ENCODE assay signal across 26 mouse cellular contexts in genomic region chr6:28672388-28672787, GRCm38 (mm10).
"Had no signal": no experiment of that assay in that cellular context is flagged by ENCODE, and none has a peak within 500 bp of the region (broad histone marks: within the 10 kb centered on the region; RNA-seq: fewer than 3 reads in every experiment).

No protein-coding gene starts in this region.

- H3K4me3 ChIP-seq: gastrocnemius, adult 2 months; heart, embryonic 10.5 days; heart, embryonic 12.5 days; hindbrain, embryonic 10.5 days; hindbrain, embryonic 12.5 days; intestine, embryonic 15.5 days; layer of hippocampus, adult 2 months; limb, embryonic 13.5 days; limb, embryonic 15.5 days had no signal

- DNase-seq: gastrocnemius, adult 2 months; gastrocnemius, postnatal 10 days; gastrocnemius, postnatal 25 days; heart, adult 18-20 months; heart, postnatal 10 days; heart, postnatal 4 days; kidney, adult 18-20 months; kidney, adult 8-10 months; kidney, postnatal 10 days; kidney, postnatal 25 days; kidney, postnatal 4 days; layer of hippocampus, adult 9-11 months; layer of hippocampus, postnatal 36 days; left cerebral cortex, postnatal 4 days had no signal

- H3K4me2 ChIP-seq: heart, embryonic 12.5 days; hindbrain, embryonic 12.5 days; hindbrain, embryonic 14.5 days; intestine, embryonic 15.5 days; limb, embryonic 13.5 days; limb, embryonic 15.5 days had no signal

- H3K36me3 ChIP-seq: hindbrain, embryonic 12.5 days; intestine, embryonic 15.5 days had no signal

- H3K27me3 ChIP-seq: heart, embryonic 12.5 days; hindbrain, embryonic 12.5 days; intestine, embryonic 15.5 days; limb, embryonic 13.5 days; limb, embryonic 15.5 days had no signal

- H3K27ac ChIP-seq: gastrocnemius, adult 2 months; heart, embryonic 10.5 days; hindbrain, embryonic 10.5 days; hindbrain, embryonic 12.5 days; hindbrain, embryonic 14.5 days; intestine, embryonic 15.5 days; layer of hippocampus, adult 2 months; limb, embryonic 13.5 days; limb, embryonic 15.5 days had no signal

- H3K4me1 ChIP-seq: heart, embryonic 10.5 days; heart, embryonic 12.5 days; hindbrain, embryonic 10.5 days; hindbrain, embryonic 12.5 days; intestine, embryonic 15.5 days; limb, embryonic 15.5 days had no signal

- ATAC-seq: hindbrain, embryonic 16.5 days; inflammation-experienced regulatory T-cells, adult 6 months; intestine, embryonic 15.5 days; intestine, postnatal 0 days had no signal

- H3K9me3 ChIP-seq: heart, embryonic 10.5 days; heart, embryonic 12.5 days; hindbrain, embryonic 10.5 days; hindbrain, embryonic 12.5 days; intestine, embryonic 15.5 days; limb, embryonic 13.5 days; limb, embryonic 15.5 days had no signal

- H3K9ac ChIP-seq: heart, embryonic 12.5 days; hindbrain, embryonic 12.5 days; hindbrain, embryonic 14.5 days; intestine, embryonic 15.5 days; limb, embryonic 13.5 days; limb, embryonic 15.5 days had no signal
